Mouse (Mus musculus): Measurements from ENCODE around the gene Slc3a1. TPM values are rescaled to one million over a fixed set of nuclear protein-coding genes. Genes with fewer than 3 reads are reported as not detected.

The Slc3a1 gene
- polyA plus RNA-seq, 1 experiment from 2014 or later, result 0.21 TPM

GRCm38 (mm10) chr17:85070658-85071057 lies 42.5 kb downstream of the Slc3a1 start:
- no peak for ATAC-seq (ENCODE audit: insufficient read depth, low FRiP score, low TSS enrichment)
- H3K27me3 ChIP-seq (ENCODE audit: control insufficient read depth, insufficient read depth, low read length), result no peaks in the 10 kb centered on the region
- WGBS, result 86% methylated on average over 6 of the region's 6 CpGs
- H3K9ac ChIP-seq (ENCODE audit: low read length), result no peak overlapping the region
- no peaks in the 10 kb centered on the region for H3K9me3 ChIP-seq (ENCODE audit: control insufficient read depth, low read length)
- no peak for DNase-seq (ENCODE audit: low spot score)
- H3K4me1 ChIP-seq (ENCODE audit: control insufficient read depth, insufficient read depth, low read length), result peaks cover 7% of the 10 kb centered on the region
- H3K4me2 ChIP-seq (ENCODE audit: low read depth), result no peak overlapping the region
- no peak overlapping the region for H3K4me3 ChIP-seq (ENCODE audit: low read depth, low read length)
- peaks cover 2% of the 10 kb centered on the region for H3K36me3 ChIP-seq (ENCODE audit: control insufficient read depth, insufficient read depth, low read length)
- H3K27ac ChIP-seq (ENCODE audit: low read depth, low read length), result no peak overlapping the region

- Histone ChIP-seq H3K9me3 (ENCODE audit: control insufficient read depth, low read length) (no peaks in the 10 kb centered on the region), H3K36me3 (ENCODE audit: control insufficient read depth, insufficient read depth, low read length) (no peaks in the 10 kb centered on the region; the same call in 1 of the 2 replicates), H3K4me1 (ENCODE audit: control insufficient read depth, insufficient read depth, low read length) (peaks cover 7% of the 10 kb centered on the region), H3K27ac (ENCODE audit: low read depth, low read length) (no peak overlapping the region), H3K4me3 (ENCODE audit: low read depth, low read length) (no peak overlapping the region), H3K9ac (ENCODE audit: low read length) (no peak overlapping the region), H3K27me3 (ENCODE audit: control insufficient read depth, insufficient read depth, low read length) (no peaks in the 10 kb centered on the region), H3K4me2 (ENCODE audit: low read depth) (no peak overlapping the region)
- 91% methylated on average over 8 of the region's 8 CpGs for WGBS
- DNase-seq (ENCODE audit: low spot score), result no peak
- ATAC-seq (ENCODE audit: insufficient read depth, low FRiP score, low TSS enrichment), result no peak
Measured at GRCm38 (mm10) chr17:85071088-85071775, 43.1 kb downstream of the Slc3a1 start.

- no peaks in the 10 kb centered on the region; the same call in 1 of the 2 replicates for H3K36me3 ChIP-seq (ENCODE audit: control insufficient read depth, insufficient read depth, low read length)
Measured at GRCm38 (mm10) chr17:85072383-85072782, 44.2 kb downstream of the Slc3a1 start.

GRCm38 (mm10) chr17:85073214-85073613 lies 45.0 kb downstream of the Slc3a1 start:
- ATAC-seq (ENCODE audit: insufficient read depth, low FRiP score, low TSS enrichment) (no peak), DNase-seq (ENCODE audit: low spot score) (no peak)
- WGBS, result 67% methylated on average over 7 of the region's 7 CpGs
- Histone ChIP-seq H3K27ac (ENCODE audit: low read depth, low read length) (peak overlapping the region; percentile 17; the same call in 1 of the 2 replicates), H3K4me3 (ENCODE audit: low read depth, low read length) (no peak overlapping the region), H3K4me1 (ENCODE audit: control insufficient read depth, insufficient read depth, low read length) (peaks cover 7% of the 10 kb centered on the region), H3K36me3 (ENCODE audit: control insufficient read depth, insufficient read depth, low read length) (no peaks in the 10 kb centered on the region; the same call in 1 of the 2 replicates), H3K9me3 (ENCODE audit: control insufficient read depth, low read length) (no peaks in the 10 kb centered on the region), H3K4me2 (ENCODE audit: low read depth) (no peak overlapping the region), H3K27me3 (ENCODE audit: control insufficient read depth, insufficient read depth, low read length) (no peaks in the 10 kb centered on the region), H3K9ac (ENCODE audit: low read length) (no peak overlapping the region)

More at GRCm38 (mm10) chr17:85072383-85072782, 44.2 kb downstream of the Slc3a1 start:
- peak overlapping the region; percentile 17; the same call in 1 of the 2 replicates for H3K27ac ChIP-seq (ENCODE audit: low read depth, low read length)
- H3K27me3 ChIP-seq (ENCODE audit: control insufficient read depth, insufficient read depth, low read length), result no peaks in the 10 kb centered on the region
- DNase-seq (ENCODE audit: low spot score) (no peak), ATAC-seq (ENCODE audit: insufficient read depth, low FRiP score, low TSS enrichment) (no peak)
- 50% methylated on average over 11 of the region's 11 CpGs for WGBS
- no peak overlapping the region for H3K4me3 ChIP-seq (ENCODE audit: low read depth, low read length)
- H3K4me2 ChIP-seq (ENCODE audit: low read depth), result no peak overlapping the region
- peaks cover 7% of the 10 kb centered on the region for H3K4me1 ChIP-seq (ENCODE audit: control insufficient read depth, insufficient read depth, low read length)
- no peaks in the 10 kb centered on the region for H3K9me3 ChIP-seq (ENCODE audit: control insufficient read depth, low read length)
- H3K9ac ChIP-seq (ENCODE audit: low read length), result no peak overlapping the region; the same call in 1 of the 2 replicates

GRCm38 (mm10) chr17:85074083-85074482 lies 45.9 kb downstream of the Slc3a1 start:
- H3K27me3 ChIP-seq (ENCODE audit: control insufficient read depth, insufficient read depth, low read length), result no peaks in the 10 kb centered on the region
- H3K4me3 ChIP-seq (ENCODE audit: low read depth, low read length), result no peak overlapping the region
- H3K36me3 ChIP-seq (ENCODE audit: control insufficient read depth, insufficient read depth, low read length), result peaks cover 2% of the 10 kb centered on the region; the same call in 1 of the 2 replicates
- DNase-seq (ENCODE audit: low spot score) (no peak), ATAC-seq (ENCODE audit: insufficient read depth, low FRiP score, low TSS enrichment) (no peak)
- H3K4me1 ChIP-seq (ENCODE audit: control insufficient read depth, insufficient read depth, low read length), result peaks cover 7% of the 10 kb centered on the region
- no peak overlapping the region for H3K27ac ChIP-seq (ENCODE audit: low read depth, low read length)
- no peak overlapping the region for H3K9ac ChIP-seq (ENCODE audit: low read length)
- H3K4me2 ChIP-seq (ENCODE audit: low read depth), result no peak overlapping the region
- 89% methylated on average over 4 of the region's 4 CpGs for WGBS
- no peaks in the 10 kb centered on the region for H3K9me3 ChIP-seq (ENCODE audit: control insufficient read depth, low read length)

- no peak overlapping the region for H3K4me3 ChIP-seq (ENCODE audit: low read depth, low read length)
- 96% methylated on average over 3 of the region's 3 CpGs for WGBS
- H3K4me2 ChIP-seq (ENCODE audit: low read depth), result no peak overlapping the region
- no peaks in the 10 kb centered on the region for H3K27me3 ChIP-seq (ENCODE audit: control insufficient read depth, insufficient read depth, low read length)
- no peaks in the 10 kb centered on the region for H3K9me3 ChIP-seq (ENCODE audit: control insufficient read depth, low read length)
- no peak for DNase-seq (ENCODE audit: low spot score)
- H3K4me1 ChIP-seq (ENCODE audit: control insufficient read depth, insufficient read depth, low read length), result no peaks in the 10 kb centered on the region
- H3K9ac ChIP-seq (ENCODE audit: low read length), result no peak overlapping the region
- no peak overlapping the region for H3K27ac ChIP-seq (ENCODE audit: low read depth, low read length)
- peaks cover 2% of the 10 kb centered on the region; the same call in 1 of the 2 replicates for H3K36me3 ChIP-seq (ENCODE audit: control insufficient read depth, insufficient read depth, low read length)
- ATAC-seq (ENCODE audit: insufficient read depth, low FRiP score, low TSS enrichment), result no peak
Measured at GRCm38 (mm10) chr17:85079276-85079675, 51.1 kb downstream of the Slc3a1 start.

- DNase-seq (ENCODE audit: low spot score) (no peak), ATAC-seq (ENCODE audit: insufficient read depth, low FRiP score, low TSS enrichment) (no peak)
- H3K36me3 ChIP-seq (ENCODE audit: control insufficient read depth, insufficient read depth, low read length), result peaks cover 2% of the 10 kb centered on the region; the same call in 1 of the 2 replicates
- H3K4me3 ChIP-seq (ENCODE audit: low read depth, low read length), result no peak overlapping the region
- no peak overlapping the region for H3K27ac ChIP-seq (ENCODE audit: low read depth, low read length)
- H3K27me3 ChIP-seq (ENCODE audit: control insufficient read depth, insufficient read depth, low read length), result no peaks in the 10 kb centered on the region
- WGBS, result 92% methylated on average over 11 of the region's 11 CpGs
- H3K4me1 ChIP-seq (ENCODE audit: control insufficient read depth, insufficient read depth, low read length), result no peaks in the 10 kb centered on the region
- H3K4me2 ChIP-seq (ENCODE audit: low read depth), result no peak overlapping the region
- H3K9ac ChIP-seq (ENCODE audit: low read length), result no peak overlapping the region
- no peaks in the 10 kb centered on the region for H3K9me3 ChIP-seq (ENCODE audit: control insufficient read depth, low read length)
Measured at GRCm38 (mm10) chr17:85080781-85081180, 52.6 kb downstream of the Slc3a1 start.

GRCm38 (mm10) chr17:85085335-85085734 lies 57.2 kb downstream of the Slc3a1 start:
- H3K9ac ChIP-seq (ENCODE audit: low read length), result no peak overlapping the region
- H3K4me3 ChIP-seq (ENCODE audit: low read depth, low read length), result no peak overlapping the region
- H3K27me3 ChIP-seq (ENCODE audit: control insufficient read depth, insufficient read depth, low read length), result no peaks in the 10 kb centered on the region
- H3K9me3 ChIP-seq (ENCODE audit: control insufficient read depth, low read length), result no peaks in the 10 kb centered on the region
- no peak for DNase-seq (ENCODE audit: low spot score)
- peaks cover 2% of the 10 kb centered on the region; the same call in 1 of the 2 replicates for H3K4me1 ChIP-seq (ENCODE audit: control insufficient read depth, insufficient read depth, low read length)
- no peak overlapping the region for H3K4me2 ChIP-seq (ENCODE audit: low read depth)
- H3K36me3 ChIP-seq (ENCODE audit: control insufficient read depth, insufficient read depth, low read length), result no peaks in the 10 kb centered on the region
- no peak for ATAC-seq (ENCODE audit: insufficient read depth, low FRiP score, low TSS enrichment)
- no peak overlapping the region for H3K27ac ChIP-seq (ENCODE audit: low read depth, low read length)
- WGBS, result 92% methylated on average over 2 of the region's 2 CpGs

GRCm38 (mm10) chr17:85086501-85086900 lies 58.3 kb downstream of the Slc3a1 start:
- no peak overlapping the region for H3K4me2 ChIP-seq (ENCODE audit: low read depth)
- H3K27me3 ChIP-seq (ENCODE audit: control insufficient read depth, insufficient read depth, low read length), result no peaks in the 10 kb centered on the region
- 86% methylated on average over 1 of the region's 1 CpGs for WGBS
- no peak overlapping the region for H3K27ac ChIP-seq (ENCODE audit: low read depth, low read length)
- no peak for DNase-seq (ENCODE audit: low spot score)
- peaks cover 2% of the 10 kb centered on the region; the same call in 1 of the 2 replicates for H3K4me1 ChIP-seq (ENCODE audit: control insufficient read depth, insufficient read depth, low read length)
- H3K36me3 ChIP-seq (ENCODE audit: control insufficient read depth, insufficient read depth, low read length), result no peaks in the 10 kb centered on the region
- ATAC-seq (ENCODE audit: insufficient read depth, low FRiP score, low TSS enrichment), result no peak
- H3K9me3 ChIP-seq (ENCODE audit: control insufficient read depth, low read length), result no peaks in the 10 kb centered on the region
- no peak overlapping the region for H3K4me3 ChIP-seq (ENCODE audit: low read depth, low read length)
- H3K9ac ChIP-seq (ENCODE audit: low read length), result no peak overlapping the region
